Comparison of ENCODE assay signal across 8 mouse cellular contexts in the genomic region with DNA sequence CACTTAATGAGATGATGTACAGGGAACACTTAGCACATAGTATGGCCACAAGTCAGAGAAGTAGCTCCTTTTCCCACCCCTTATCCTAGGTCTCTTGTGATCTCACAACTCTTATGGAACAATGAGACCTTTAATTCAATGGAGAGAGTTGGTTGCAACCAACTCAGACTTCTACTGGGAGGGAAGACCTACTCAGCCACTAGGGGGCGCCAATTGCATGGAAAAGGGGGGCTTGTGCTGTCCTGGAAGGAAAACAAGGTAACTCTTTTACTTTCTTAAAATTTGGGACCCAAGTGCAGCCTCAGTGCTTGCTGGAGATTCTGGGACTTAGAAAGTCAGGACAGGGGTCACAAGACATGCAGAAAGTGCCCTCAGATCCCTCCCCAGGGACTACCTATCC.
A peak's percentile ranks its signal among the peaks of the same experiment; 100 is the strongest.
DNase-seq lines count a peak whose midpoint lies in the region; ATAC-seq and TF ChIP-seq lines count a peak whose summit lies in the region.

No protein-coding gene starts in this region.

- H3K27ac ChIP-seq in lung, embryonic 16.5 days (ENCODE audit: low read length) = no peak overlapping the region

- no peak overlapping the region for H3K4me3 ChIP-seq in E14TG2a.4 (replicated peaks; ENCODE audit: low read length)
- H3K4me3 ChIP-seq in lung, embryonic 16.5 days (ENCODE audit: low read length) = no peak overlapping the region

- no peaks in the 10 kb centered on the region for H3K27me3 ChIP-seq in E14TG2a.4 (ENCODE audit: insufficient read depth, low read length)
- H3K27me3 ChIP-seq in lung, embryonic 16.5 days (ENCODE audit: control insufficient read depth, insufficient read depth, low read depth, low read length) = no peaks in the 10 kb centered on the region

- WGBS in lung, embryonic 16.5 days = 4% methylated on average over 1 of the region's 1 CpGs

- no peak overlapping the region for H3K9ac ChIP-seq in lung, embryonic 16.5 days (ENCODE audit: low read length)

- peak; percentile 85 for TF ChIP-seq CTCF in E14TG2a.4 (conservative IDR thresholded peaks at IDR 0.05; ENCODE audit: low read length)

- 0 out of 2 replicates have a peak, but pooled peaks cover 7% of the 10 kb centered on the region for H3K4me1 ChIP-seq in E14TG2a.4 (replicated peaks; ENCODE audit: low read depth, low read length)
- H3K4me1 ChIP-seq in lung, embryonic 16.5 days (replicated peaks; ENCODE audit: control insufficient read depth, insufficient read depth, low read length) = no peaks in the 10 kb centered on the region

- no peaks in the 10 kb centered on the region for H3K36me3 ChIP-seq in E14TG2a.4 (ENCODE audit: insufficient read depth, low read length)
- H3K36me3 ChIP-seq in lung, embryonic 16.5 days (ENCODE audit: control insufficient read depth, insufficient read depth, low read length) = no peaks in the 10 kb centered on the region

- H3K4me2 ChIP-seq in lung, embryonic 16.5 days (ENCODE audit: low read depth, low read length) = no peak overlapping the region

- H3K9me3 ChIP-seq in E14TG2a.4 (ENCODE audit: low read length) = no peaks in the 10 kb centered on the region
- H3K9me3 ChIP-seq in lung, embryonic 16.5 days (ENCODE audit: control insufficient read depth, low read length) = no peaks in the 10 kb centered on the region

- ATAC-seq in lung, embryonic 16.5 days (ENCODE audit: low read depth) = peak; percentile 66; the same call in 1 of the 2 replicates

- peak; percentile 68 for DNase-seq in 3T3-L1 (ENCODE audit: low read depth, low spot score)
- DNase-seq in c-Kit-positive CD71-negative TER-119-negative erythroid progenitor cells, embryonic 14.5 days (ENCODE audit: low read depth) = peak; percentile 42
- DNase-seq in gastrocnemius, adult 18-20 months (ENCODE audit: low spot score) = peak; percentile 55
- DNase-seq in kidney, postnatal 36 days = peak; percentile 43 to 85
- DNase-seq in skeletal muscle tissue, adult 2 months (ENCODE audit: low read depth, low spot score) = peak; percentile 40
- DNase-seq in urinary bladder, postnatal 4 days (ENCODE audit: low spot score in 2 of 2) = peak; percentile 37 to 88
